Mouse (Mus musculus): ENCODE results near the gene Nat8f4. TPM values are rescaled to one million over a fixed set of nuclear protein-coding genes. Genes with fewer than 3 reads are reported as not detected.
"Not testable (repeated sequence)": the region's sequence is repeated elsewhere in the genome, so short reads cannot be mapped to it uniquely, and the experiment has no call there.

Gene Nat8f4
- polyA plus RNA-seq, 1 experiment from 2014 or later: 1.5 TPM

DNA sequence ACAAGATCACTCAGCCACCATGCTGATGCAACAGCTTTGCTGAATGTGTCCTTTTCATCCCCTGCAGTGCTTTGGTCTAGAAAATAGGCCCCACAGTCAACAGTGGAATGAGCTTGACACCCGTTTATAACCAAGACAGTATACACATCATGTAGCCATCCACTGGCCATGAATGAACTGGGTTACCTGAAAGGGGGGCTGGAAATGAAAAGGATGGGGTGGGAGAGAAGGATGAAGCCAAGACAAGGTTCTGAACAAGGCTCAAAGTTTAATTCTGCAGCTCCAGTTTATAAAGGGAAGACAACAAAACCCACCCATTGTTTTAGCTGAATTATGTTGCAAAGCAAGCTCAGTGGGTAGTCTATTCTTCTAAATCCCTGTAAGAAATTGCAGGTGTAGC is 20.4 kb downstream of the Nat8f4 start:
- Histone ChIP-seq H3K27me3 (ENCODE audit: insufficient read depth, poor library complexity, severe bottlenecking) (no peaks in the 10 kb centered on the region), H3K4me1 (no peaks in the 10 kb centered on the region), H3K4me3 (no peak overlapping the region), H3K36me3 (no peaks in the 10 kb centered on the region), H3K9me3 (peaks cover 18% of the 10 kb centered on the region), H3K27ac (no peak overlapping the region)
- DNase-seq (ENCODE audit: low spot score): no peak
- WGBS: 81% methylated on average over 1 of the region's 1 CpGs

DNA sequence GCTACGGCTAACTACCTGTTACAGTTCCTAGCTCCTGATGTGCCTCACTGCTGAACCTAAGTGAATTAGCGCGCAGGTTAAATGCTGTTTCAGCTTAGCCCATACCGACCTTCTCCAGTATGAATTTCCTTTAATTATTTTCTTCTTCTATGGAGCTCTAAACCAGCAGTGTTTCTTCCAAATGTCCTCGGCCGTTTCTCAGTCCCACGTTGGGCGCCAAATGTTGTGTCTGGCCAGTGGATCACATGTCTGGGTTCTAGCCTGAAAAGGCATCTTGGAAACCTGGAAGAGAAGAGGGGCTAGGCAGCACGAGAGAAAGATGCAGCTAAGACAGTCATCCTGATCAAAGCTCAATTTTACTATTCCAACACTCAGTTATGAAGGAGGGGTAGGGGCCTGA is 21.4 kb downstream of the Nat8f4 start:
- not testable (repeated sequence) for H3K27me3 ChIP-seq (ENCODE audit: insufficient read depth, poor library complexity, severe bottlenecking); H3K4me1 ChIP-seq; DNase-seq (ENCODE audit: low spot score); H3K4me3 ChIP-seq; H3K36me3 ChIP-seq; H3K27ac ChIP-seq
- 82% methylated on average over 9 of the region's 9 CpGs for WGBS
- peaks cover 18% of the 10 kb centered on the region for H3K9me3 ChIP-seq

DNA sequence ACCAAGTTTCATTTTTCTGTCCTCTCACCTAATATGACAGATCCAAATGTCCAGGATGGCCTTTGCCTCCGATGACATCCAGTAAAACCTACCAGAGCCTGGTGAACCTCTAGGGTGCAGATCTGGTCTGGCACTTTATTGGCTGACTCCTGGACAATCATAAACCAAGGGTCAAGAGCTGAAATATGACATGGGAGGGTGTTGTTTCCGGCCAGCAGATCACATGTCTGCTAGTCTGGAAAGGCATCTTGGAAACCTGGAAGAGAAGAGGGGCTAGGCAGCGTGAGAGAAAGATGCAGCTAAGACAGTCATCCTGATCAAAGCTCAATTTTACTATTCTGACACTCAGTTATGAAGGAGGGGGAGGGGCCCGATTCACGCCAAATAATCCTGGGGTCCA is 35.7 kb downstream of the Nat8f4 start, which contains the start of gene Nat8f2:
TSS of gene Nat8f2 (minus strand) at position 153 of the 400 bp plus-strand sequence.
- WGBS: 88% methylated on average over 5 of the region's 5 CpGs

GRCm38 (mm10) chr6:85867726-85868690 is 36.7 kb downstream of the Nat8f4 start:
- H3K36me3 ChIP-seq: no peaks in the 10 kb centered on the region
- H3K4me1 ChIP-seq: no peaks in the 10 kb centered on the region
- no peaks in the 10 kb centered on the region for H3K27me3 ChIP-seq (ENCODE audit: insufficient read depth, poor library complexity, severe bottlenecking)
- WGBS: 77% methylated on average over 8 of the region's 8 CpGs
- DNase-seq (ENCODE audit: low spot score): no peak
- H3K4me3 ChIP-seq: no peak overlapping the region
- H3K9me3 ChIP-seq: no peaks in the 10 kb centered on the region
- H3K27ac ChIP-seq: no peak overlapping the region

More for the DNA sequence above, 35.7 kb downstream of the Nat8f4 start, which contains the start of gene Nat8f2:
- H3K4me3 ChIP-seq; DNase-seq (ENCODE audit: low spot score); H3K36me3 ChIP-seq; H3K4me1 ChIP-seq; H3K27me3 ChIP-seq (ENCODE audit: insufficient read depth, poor library complexity, severe bottlenecking); H3K9me3 ChIP-seq; H3K27ac ChIP-seq: not testable (repeated sequence)

DNA sequence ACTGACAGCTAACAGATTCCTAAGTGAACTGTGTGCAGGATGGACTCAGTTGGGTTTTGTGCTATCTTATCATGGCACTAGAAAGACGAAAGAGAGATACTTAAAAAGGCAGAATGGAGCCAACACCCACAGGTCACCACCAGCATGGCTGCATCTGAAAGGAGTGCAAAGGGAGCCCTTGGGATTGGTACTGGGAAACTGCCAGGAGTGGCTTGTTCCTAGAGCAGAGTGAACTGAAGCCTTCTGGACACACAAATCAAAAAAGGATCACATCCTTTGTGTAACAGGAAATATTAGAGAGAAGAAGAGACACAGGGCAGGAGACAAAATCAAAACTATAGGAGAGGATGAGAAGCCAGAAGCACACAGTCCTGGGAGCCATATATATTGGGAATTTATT is 37.7 kb downstream of the Nat8f4 start:
- H3K27ac ChIP-seq; H3K27me3 ChIP-seq (ENCODE audit: insufficient read depth, poor library complexity, severe bottlenecking); H3K9me3 ChIP-seq; H3K4me3 ChIP-seq; DNase-seq (ENCODE audit: low spot score); H3K36me3 ChIP-seq; H3K4me1 ChIP-seq: not testable (repeated sequence)
- 42% methylated on average over 1 of the region's 1 CpGs for WGBS

- not testable (repeated sequence) for H3K27me3 ChIP-seq (ENCODE audit: insufficient read depth, poor library complexity, severe bottlenecking); H3K4me3 ChIP-seq; H3K4me1 ChIP-seq; H3K36me3 ChIP-seq; H3K9me3 ChIP-seq; H3K27ac ChIP-seq; DNase-seq (ENCODE audit: low spot score)
- WGBS: 77% methylated on average over 3 of the region's 3 CpGs
These were observed 38.5 kb downstream of the Nat8f4 start for GRCm38 (mm10) chr6:85866166-85866565.

DNA sequence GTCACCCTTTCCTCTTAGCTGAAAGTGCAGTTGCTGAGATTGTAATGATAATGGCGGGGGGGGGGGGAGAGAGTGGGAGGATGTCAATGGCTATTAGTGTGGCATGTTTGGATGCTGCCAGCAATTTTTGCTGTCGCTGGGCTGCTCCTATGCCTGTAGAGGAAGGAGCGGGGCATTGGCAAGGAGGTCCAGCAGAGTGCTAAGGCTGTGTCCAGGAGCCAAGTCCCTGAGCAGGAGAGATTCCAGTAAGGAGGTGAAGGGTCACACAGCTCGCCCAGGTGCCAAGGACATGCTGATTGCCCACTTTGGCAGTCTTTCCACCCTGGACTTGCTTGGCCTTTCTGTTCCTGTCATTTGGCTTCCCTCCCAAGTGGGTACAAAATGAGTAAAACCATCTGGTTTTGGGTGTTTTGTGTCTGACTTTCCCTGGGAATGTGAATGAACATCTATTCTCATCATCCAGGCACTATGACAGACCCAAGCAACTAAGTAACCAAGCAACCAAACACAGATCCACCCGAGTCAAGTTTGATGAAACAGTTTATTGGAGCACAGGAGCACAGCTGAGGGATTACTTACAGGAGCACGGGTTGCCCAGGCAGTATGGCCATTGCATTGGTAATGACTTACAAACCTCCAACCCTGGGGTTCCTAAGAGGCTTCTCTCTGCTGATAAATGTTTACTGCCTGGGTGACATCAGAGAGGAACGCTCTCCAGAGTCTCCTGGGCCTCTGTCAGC is 39.6 kb downstream of the Nat8f4 start:
- WGBS: 65% methylated on average over 6 of the region's 7 CpGs
- not testable (repeated sequence) for H3K4me1 ChIP-seq; DNase-seq (ENCODE audit: low spot score); H3K36me3 ChIP-seq; H3K4me3 ChIP-seq; H3K27me3 ChIP-seq (ENCODE audit: insufficient read depth, poor library complexity, severe bottlenecking); H3K9me3 ChIP-seq; H3K27ac ChIP-seq

- Histone ChIP-seq H3K36me3 (no peaks in the 10 kb centered on the region), H3K4me1 (no peaks in the 10 kb centered on the region), H3K27me3 (ENCODE audit: insufficient read depth, poor library complexity, severe bottlenecking) (no peaks in the 10 kb centered on the region), H3K4me3 (no peak overlapping the region), H3K9me3 (no peaks in the 10 kb centered on the region), H3K27ac (no peak overlapping the region)
- 82% methylated on average over 2 of the region's 2 CpGs for WGBS
- DNase-seq (ENCODE audit: low spot score): no peak
These were observed 40.8 kb downstream of the Nat8f4 start for GRCm38 (mm10) chr6:85863840-85864239.

DNA sequence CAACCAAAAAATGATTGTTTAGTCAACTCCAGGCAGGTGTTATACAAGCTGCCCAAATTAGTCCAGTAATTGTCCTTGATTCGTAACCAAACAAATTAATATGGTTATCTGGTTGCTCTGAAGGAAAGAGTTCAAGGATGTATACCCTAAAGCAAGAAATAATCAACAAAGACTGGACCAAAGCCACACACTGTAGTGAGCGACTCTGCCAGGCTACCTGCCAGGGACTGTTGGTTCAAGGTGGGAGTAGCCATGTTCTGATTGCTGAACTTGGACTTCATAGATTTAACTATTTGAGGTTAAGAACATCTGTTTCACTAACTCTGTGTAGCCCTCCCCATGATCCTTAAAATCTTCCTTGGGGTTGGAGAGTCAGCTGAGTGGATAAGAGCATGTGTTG is 41.5 kb downstream of the Nat8f4 start:
- DNase-seq (ENCODE audit: low spot score): no peak
- Histone ChIP-seq H3K27me3 (ENCODE audit: insufficient read depth, poor library complexity, severe bottlenecking) (no peaks in the 10 kb centered on the region), H3K36me3 (no peaks in the 10 kb centered on the region), H3K27ac (no peak overlapping the region), H3K9me3 (no peaks in the 10 kb centered on the region), H3K4me1 (no peaks in the 10 kb centered on the region), H3K4me3 (no peak overlapping the region)
- 89% methylated on average over 2 of the region's 2 CpGs for WGBS

- WGBS: 83% methylated on average over 3 of the region's 3 CpGs
- Histone ChIP-seq H3K9me3 (no peaks in the 10 kb centered on the region), H3K4me1 (no peaks in the 10 kb centered on the region), H3K4me3 (no peak overlapping the region), H3K36me3 (no peaks in the 10 kb centered on the region), H3K27me3 (ENCODE audit: insufficient read depth, poor library complexity, severe bottlenecking) (no peaks in the 10 kb centered on the region), H3K27ac (no peak overlapping the region)
- DNase-seq (ENCODE audit: low spot score): no peak
These were observed 42.1 kb downstream of the Nat8f4 start for GRCm38 (mm10) chr6:85862565-85862964.

DNA sequence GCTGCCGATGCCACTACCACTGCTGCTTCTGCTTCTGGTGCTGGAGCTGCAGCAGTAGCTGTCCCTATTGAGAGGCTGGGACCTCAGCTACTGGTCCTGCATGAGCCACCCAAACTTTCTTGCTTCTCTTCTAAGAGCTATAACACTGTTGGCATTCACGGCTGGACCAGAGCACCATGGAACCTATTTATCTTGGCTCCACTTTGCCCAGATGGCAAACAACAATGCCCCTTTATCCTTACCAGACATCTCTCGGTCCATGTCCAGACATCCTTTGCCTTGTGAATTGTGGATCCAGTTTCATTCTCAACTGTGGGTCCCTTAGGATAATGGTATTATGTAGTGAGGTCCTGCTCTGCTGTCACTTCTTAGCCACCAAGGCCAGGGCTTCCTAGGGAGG is 43.4 kb downstream of the Nat8f4 start:
- WGBS: 89% methylated on average over 3 of the region's 3 CpGs
- H3K36me3 ChIP-seq: no peaks in the 10 kb centered on the region
- H3K9me3 ChIP-seq: no peaks in the 10 kb centered on the region
- no peaks in the 10 kb centered on the region for H3K27me3 ChIP-seq (ENCODE audit: insufficient read depth, poor library complexity, severe bottlenecking)
- no peak overlapping the region for H3K27ac ChIP-seq
- DNase-seq (ENCODE audit: low spot score): no peak
- H3K4me3 ChIP-seq: no peak overlapping the region
- H3K4me1 ChIP-seq: no peaks in the 10 kb centered on the region

DNA sequence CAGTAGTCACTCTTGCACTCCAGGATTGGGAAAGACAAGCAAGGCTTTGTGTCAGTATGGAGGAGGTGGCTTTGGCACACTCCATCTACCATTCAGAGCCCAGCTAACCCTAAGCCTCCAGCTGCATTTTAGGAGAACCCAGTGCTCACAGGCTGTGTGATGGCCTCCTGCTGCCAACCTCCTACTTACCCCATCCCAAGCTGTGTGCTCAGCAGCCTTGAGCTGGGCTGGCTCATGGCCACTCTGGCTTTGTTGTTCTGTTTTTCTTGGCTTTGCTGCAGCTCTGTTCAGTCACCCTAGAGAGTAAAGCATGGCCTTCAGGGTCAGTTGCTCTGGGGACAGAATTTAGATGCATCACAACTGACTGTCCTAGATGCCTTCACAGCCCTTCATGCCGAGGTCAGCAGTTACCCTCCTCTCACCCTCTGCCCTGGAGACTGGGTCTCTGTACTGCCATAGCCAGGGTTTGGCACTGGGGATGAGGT is 48.4 kb downstream of the Nat8f4 start:
- 68% methylated on average over 1 of the region's 1 CpGs for WGBS
- no peaks in the 10 kb centered on the region for H3K36me3 ChIP-seq
- no peaks in the 10 kb centered on the region for H3K27me3 ChIP-seq (ENCODE audit: insufficient read depth, poor library complexity, severe bottlenecking)
- H3K9me3 ChIP-seq: no peaks in the 10 kb centered on the region
- no peak for DNase-seq (ENCODE audit: low spot score)
- H3K4me1 ChIP-seq: no peaks in the 10 kb centered on the region
- H3K4me3 ChIP-seq: no peak overlapping the region
- H3K27ac ChIP-seq: no peak overlapping the region

DNA sequence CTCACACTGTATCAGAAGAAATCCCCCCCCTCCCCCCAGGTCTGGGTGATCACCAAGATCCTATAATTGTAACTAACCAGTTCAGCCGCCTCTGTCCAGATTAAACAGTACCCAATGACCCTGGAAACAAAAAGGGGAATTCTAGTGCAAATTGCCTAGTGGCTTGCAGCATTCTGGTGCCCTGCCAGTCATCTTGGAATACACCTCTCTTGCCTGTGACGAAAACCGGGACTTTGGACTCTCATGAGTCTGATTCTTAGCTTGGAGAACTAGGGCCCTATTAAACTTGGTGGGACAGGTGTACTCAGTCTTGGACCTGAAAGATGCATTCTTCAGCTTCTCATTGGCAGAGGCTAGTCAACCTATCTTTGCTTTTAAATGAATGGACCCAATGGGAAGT is 51.2 kb downstream of the Nat8f4 start:
- no peak for DNase-seq (ENCODE audit: low spot score)
- no peaks in the 10 kb centered on the region for H3K9me3 ChIP-seq
- H3K36me3 ChIP-seq: no peaks in the 10 kb centered on the region
- H3K4me3 ChIP-seq: no peak overlapping the region
- WGBS: 72% methylated on average over 3 of the region's 3 CpGs
- no peaks in the 10 kb centered on the region for H3K27me3 ChIP-seq (ENCODE audit: insufficient read depth, poor library complexity, severe bottlenecking)
- no peaks in the 10 kb centered on the region for H3K4me1 ChIP-seq
- H3K27ac ChIP-seq: no peak overlapping the region
